Mouse (Mus musculus) retina, postnatal 1 day (tissue): ENCODE measurements around the gene Nme7.

Experiments used
- DNase-seq: peaks from one replicate; pipeline ENCODE4 v3.0.0-alpha.2; 2012

The Nme7 gene

GRCm38 (mm10) chr1:164303821-164304220 is at the start of gene Nme7:
Gene Nme7 (plus strand): TSS chr1:164304121.
- DNase-seq = no peak

- no peak for DNase-seq
These were observed 49.1 kb upstream of the Nme7 start for GRCm38 (mm10) chr1:164254836-164255235.

- no peak for DNase-seq
These were observed 43.5 kb upstream of the Nme7 start for GRCm38 (mm10) chr1:164260171-164261028.

- DNase-seq = no peak
These were observed 42.4 kb upstream of the Nme7 start for GRCm38 (mm10) chr1:164261553-164261952.

- DNase-seq = no peak
These were observed 33.0 kb upstream of the Nme7 start for GRCm38 (mm10) chr1:164270941-164271340.

- DNase-seq = no peak
These were observed 30.3 kb upstream of the Nme7 start for GRCm38 (mm10) chr1:164273659-164274058.

- DNase-seq = peak; percentile 97
These were observed 28.4 kb upstream of the Nme7 start, which contains the start of gene Ccdc181 for GRCm38 (mm10) chr1:164275455-164275954. Gene Ccdc181 (plus strand): TSS chr1:164275585.

- DNase-seq = no peak
These were observed 27.4 kb upstream of the Nme7 start for GRCm38 (mm10) chr1:164276552-164276951.

GRCm38 (mm10) chr1:164279332-164279731 is 24.6 kb upstream of the Nme7 start:
- no peak for DNase-seq

- DNase-seq = no peak
These were observed 19.9 kb upstream of the Nme7 start for GRCm38 (mm10) chr1:164284007-164284406.

- peak; percentile 52 for DNase-seq
These were observed 16.5 kb upstream of the Nme7 start for GRCm38 (mm10) chr1:164287406-164287805.

- DNase-seq = no peak
These were observed 11.9 kb upstream of the Nme7 start for GRCm38 (mm10) chr1:164292040-164292439.

- DNase-seq = no peak
These were observed 9.8 kb upstream of the Nme7 start for GRCm38 (mm10) chr1:164294071-164294470.

- no peak for DNase-seq
These were observed 7.4 kb upstream of the Nme7 start for GRCm38 (mm10) chr1:164296473-164296872.

GRCm38 (mm10) chr1:164301949-164302348 is 2.0 kb upstream of the Nme7 start:
- no peak for DNase-seq

- peak; percentile 99 for DNase-seq
These were observed 3.3 kb downstream of the Nme7 start, which contains the start of gene Blzf1 for GRCm38 (mm10) chr1:164307124-164307751. Gene Blzf1 (minus strand): TSS chr1:164307489.

- DNase-seq = no peak
These were observed 4.0 kb downstream of the Nme7 start for GRCm38 (mm10) chr1:164307922-164308321.

GRCm38 (mm10) chr1:164314085-164314484 is 10.2 kb downstream of the Nme7 start:
- DNase-seq = no peak

GRCm38 (mm10) chr1:164315266-164315665 is 11.3 kb downstream of the Nme7 start:
- peak; percentile 56 for DNase-seq

- DNase-seq = peak; percentile 80
These were observed 12.8 kb downstream of the Nme7 start for GRCm38 (mm10) chr1:164316697-164317096.

- DNase-seq = no peak
These were observed 13.3 kb downstream of the Nme7 start for GRCm38 (mm10) chr1:164317261-164317660.

GRCm38 (mm10) chr1:164318474-164318873 is 14.6 kb downstream of the Nme7 start:
- no peak for DNase-seq

- no peak for DNase-seq
These were observed 15.7 kb downstream of the Nme7 start for GRCm38 (mm10) chr1:164319542-164320140.
